Mouse (Mus musculus) lung, postnatal 36 days (tissue): ENCODE measurements at regions not wholly inside any gene's neighbourhood (a gene's known extent, or its start where the extent isn't known, plus 50 kb on each side); places are given as distances from the start of the nearest gene placed in this dataset.

Experiments
- DNase-seq: peaks from one replicate; pipeline ENCODE4 v3.0.0; 2022; ENCODE audit warnings: mixed read lengths

GRCm38 (mm10) chr3:104712711-104713110 lies 68.1 kb upstream of the Ppm1j start:
- no peak for DNase-seq

DNA sequence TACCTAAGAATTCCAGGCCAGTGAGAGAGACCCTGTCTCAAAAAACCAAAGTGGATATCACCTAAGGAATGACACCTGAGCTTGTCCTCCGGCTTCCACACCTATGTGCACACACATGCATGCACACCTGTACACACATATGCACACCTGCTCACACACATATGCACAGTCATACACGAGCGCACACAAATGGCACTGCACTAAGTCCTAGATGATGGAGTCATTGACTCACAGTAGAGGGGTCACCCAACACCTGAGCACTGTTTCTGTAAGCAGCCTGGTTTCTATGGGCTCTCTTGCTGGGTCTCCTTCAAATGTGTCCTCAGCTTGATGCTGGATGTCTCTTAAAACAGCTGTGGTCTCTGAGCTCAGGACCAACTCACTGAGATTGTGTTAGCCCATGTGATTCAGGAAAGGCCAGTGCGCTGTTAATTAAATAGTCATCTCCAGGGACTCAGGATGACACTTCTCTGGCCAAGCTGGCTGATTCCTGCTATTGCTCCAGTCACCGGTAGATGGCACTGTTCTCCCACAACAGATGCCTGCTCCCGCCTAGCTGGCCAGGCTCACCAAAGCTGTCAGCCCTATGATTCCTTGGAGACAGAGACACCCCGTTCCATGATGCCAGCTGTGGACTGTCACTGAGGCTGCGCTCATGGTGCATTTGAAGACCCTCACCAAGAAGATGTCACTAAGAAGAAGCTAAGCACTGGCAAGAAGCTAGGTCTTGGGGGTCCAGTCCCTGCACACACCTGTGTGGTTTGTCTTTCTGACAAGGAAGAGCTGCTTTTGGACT lies 66.8 kb upstream of the Ppm1j start:
- peak; percentile 79 for DNase-seq

- peak; percentile 60 for DNase-seq
Measured at GRCm38 (mm10) chr3:104714679-104715326, 66.1 kb upstream of the Ppm1j start.
